Mouse (Mus musculus) midbrain, embryonic 11.5 days (tissue): ENCODE measurements at regions not wholly inside any gene's neighbourhood (a gene's known extent, or its start where the extent isn't known, plus 50 kb on each side); places are given as distances from the start of the nearest gene placed in this dataset.

Experiments used
- ATAC-seq: fragments of 200-750 bp; cut with Nextera tagmentation; 2 replicates; pipeline ENCODE4 v1.8.0; 2017; ENCODE audit warnings: moderate TSS enrichment, moderate library complexity; ENCODE audit not compliant: low FRiP score
- DNase-seq: peaks from one replicate; pipeline ENCODE4 v3.0.0; 2015; ENCODE audit warnings: low spot score; ENCODE audit errors: missing footprints
- H3K27ac ChIP-seq: fragments of 300-500 bp; sonication (generic); 2 replicates; pipeline ENCODE4 v1.5.1; 2014; ENCODE audit warnings: low read depth, low read length
- H3K27me3 ChIP-seq: fragments of 300-500 bp; sonication (generic); 2 replicates; pipeline ENCODE4 v1.6.1; 2014; ENCODE audit warnings: mild to moderate bottlenecking, low read length, moderate library complexity, mixed read lengths; ENCODE audit not compliant: control insufficient read depth, insufficient read depth
- H3K36me3 ChIP-seq: fragments of 300-500 bp; sonication (generic); 2 replicates; pipeline ENCODE4 v1.6.1; 2014; ENCODE audit warnings: mild to moderate bottlenecking, low read length, moderate library complexity, mixed read lengths; ENCODE audit not compliant: control insufficient read depth, insufficient read depth
- H3K4me1 ChIP-seq: fragments of 300-500 bp; sonication (generic); 2 replicates; pipeline ENCODE4 v1.6.1; 2014; ENCODE audit warnings: low read length; ENCODE audit not compliant: control insufficient read depth, insufficient read depth
- H3K4me2 ChIP-seq: fragments of 300-500 bp; sonication (generic); 2 replicates; pipeline ENCODE4 v1.6.1; 2014; ENCODE audit warnings: mild to moderate bottlenecking, moderate library complexity
- H3K4me3 ChIP-seq: fragments of 300-500 bp; sonication (generic); 2 replicates; pipeline ENCODE4 v1.5.1; 2014; ENCODE audit warnings: low read depth, low read length
- H3K9ac ChIP-seq: fragments of 300-500 bp; sonication (generic); 2 replicates; pipeline ENCODE4 v1.6.1; 2014; ENCODE audit warnings: low read length
- H3K9me3 ChIP-seq: fragments of 300-500 bp; sonication (generic); 2 replicates; pipeline ENCODE4 v1.6.1; 2016; ENCODE audit warnings: low read length; ENCODE audit not compliant: control insufficient read depth
- WGBS: fragments of 180-500 bp; shearing (Covaris S2); extraction: QIAGEN DNeasy Blood & Tissue Kit; methylation state at CpG from one replicate; pipeline ENCODE4 v1.1.7; 2014; 5-methylcytosine and 5-hydroxymethylcytosine counted together

GRCm38 (mm10) chr1:71953292-71953691 lies 258.8 kb downstream of the Mreg start:
- no peak overlapping the region for H3K27ac ChIP-seq
- H3K9me3 ChIP-seq = no peaks in the 10 kb centered on the region
- H3K9ac ChIP-seq = no peak overlapping the region
- H3K4me1 ChIP-seq = no peaks in the 10 kb centered on the region
- H3K4me2 ChIP-seq = no peak overlapping the region
- H3K4me3 ChIP-seq = no peak overlapping the region
- no peak for ATAC-seq
- no peaks in the 10 kb centered on the region for H3K27me3 ChIP-seq
- no peaks in the 10 kb centered on the region for H3K36me3 ChIP-seq
- 77% methylated on average over 6 of the region's 6 CpGs for WGBS
- no peak for DNase-seq

- Histone ChIP-seq H3K9me3 (no peaks in the 10 kb centered on the region), H3K4me1 (no peaks in the 10 kb centered on the region), H3K4me2 (no peak overlapping the region), H3K4me3 (no peak overlapping the region), H3K27ac (no peak overlapping the region), H3K9ac (no peak overlapping the region), H3K27me3 (no peaks in the 10 kb centered on the region), H3K36me3 (no peaks in the 10 kb centered on the region)
- WGBS = 88% methylated on average over 7 of the region's 7 CpGs
- DNase-seq (no peak), ATAC-seq (no peak)
These were observed 262.6 kb downstream of the Mreg start for GRCm38 (mm10) chr1:71949549-71949948.

GRCm38 (mm10) chr1:71948686-71949085 lies 263.4 kb downstream of the Mreg start:
- Histone ChIP-seq H3K9ac (no peak overlapping the region), H3K27me3 (no peaks in the 10 kb centered on the region), H3K4me3 (no peak overlapping the region), H3K36me3 (no peaks in the 10 kb centered on the region), H3K27ac (no peak overlapping the region), H3K9me3 (no peaks in the 10 kb centered on the region), H3K4me1 (no peaks in the 10 kb centered on the region), H3K4me2 (no peak overlapping the region)
- no peak for DNase-seq
- no peak for ATAC-seq
- WGBS = 95% methylated on average over 4 of the region's 4 CpGs

DNA sequence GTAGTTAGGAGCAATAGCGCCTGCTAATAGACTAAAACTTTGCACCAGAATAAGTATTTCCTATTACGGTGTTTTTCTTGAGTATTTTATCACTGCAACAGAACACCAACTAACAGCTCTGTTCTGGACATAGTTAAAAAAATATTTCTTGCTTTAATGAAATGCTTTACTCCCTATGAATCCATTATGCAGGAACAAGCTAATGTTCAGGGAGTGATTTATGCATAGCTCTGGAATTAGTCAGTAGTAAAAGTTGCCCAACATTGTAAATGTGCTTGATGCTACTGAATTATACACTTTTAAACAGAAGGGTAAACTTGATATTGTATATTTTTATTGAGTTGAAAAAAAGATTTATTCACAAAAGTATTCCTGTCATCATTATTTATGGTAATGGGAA lies 264.6 kb downstream of the Mreg start:
- Histone ChIP-seq H3K9me3 (no peaks in the 10 kb centered on the region), H3K27me3 (no peaks in the 10 kb centered on the region), H3K4me2 (no peak overlapping the region), H3K9ac (no peak overlapping the region), H3K4me3 (no peak overlapping the region), H3K36me3 (no peaks in the 10 kb centered on the region), H3K27ac (no peak overlapping the region), H3K4me1 (no peaks in the 10 kb centered on the region)
- 95% methylated on average over 2 of the region's 2 CpGs for WGBS
- DNase-seq = no peak
- ATAC-seq = no peak

- no peak overlapping the region for H3K27ac ChIP-seq
- DNase-seq = no peak
- H3K36me3 ChIP-seq = no peaks in the 10 kb centered on the region
- H3K9ac ChIP-seq = no peak overlapping the region
- no peaks in the 10 kb centered on the region for H3K4me1 ChIP-seq
- H3K4me2 ChIP-seq = no peak overlapping the region
- H3K9me3 ChIP-seq = no peaks in the 10 kb centered on the region
- no peak for ATAC-seq
- H3K27me3 ChIP-seq = no peaks in the 10 kb centered on the region
- H3K4me3 ChIP-seq = no peak overlapping the region
- 76% methylated on average over 2 of the region's 2 CpGs for WGBS
These were observed 265.2 kb downstream of the Mreg start for GRCm38 (mm10) chr1:71946911-71947310.

GRCm38 (mm10) chr1:71945070-71945469 lies 267.0 kb downstream of the Mreg start:
- Histone ChIP-seq H3K27me3 (no peaks in the 10 kb centered on the region), H3K4me1 (no peaks in the 10 kb centered on the region), H3K9me3 (no peaks in the 10 kb centered on the region), H3K27ac (no peak overlapping the region), H3K4me2 (no peak overlapping the region), H3K4me3 (no peak overlapping the region), H3K9ac (no peak overlapping the region), H3K36me3 (no peaks in the 10 kb centered on the region)
- no peak for ATAC-seq
- WGBS = 91% methylated on average over 6 of the region's 6 CpGs
- no peak for DNase-seq

DNA sequence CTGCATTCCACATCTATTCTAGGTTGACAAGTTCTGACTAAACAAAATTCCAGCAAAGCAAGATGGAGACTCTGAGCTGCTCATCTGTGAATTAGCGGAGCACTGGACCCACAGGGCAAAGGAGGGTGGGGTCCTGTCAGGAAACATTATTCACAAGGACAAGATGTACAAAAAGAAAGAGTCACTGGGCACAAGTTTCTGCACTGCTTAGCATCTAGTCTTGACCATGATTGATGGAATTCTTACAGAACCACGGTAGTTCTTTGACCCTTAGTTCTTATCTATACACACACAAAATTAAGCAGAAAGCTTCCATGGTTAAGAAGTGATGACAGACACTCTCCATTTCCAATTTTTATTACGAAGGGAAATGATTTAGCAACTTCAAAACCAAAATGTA lies 267.6 kb downstream of the Mreg start:
- DNase-seq (no peak), ATAC-seq (no peak)
- Histone ChIP-seq H3K9me3 (no peaks in the 10 kb centered on the region), H3K4me3 (no peak overlapping the region), H3K36me3 (no peaks in the 10 kb centered on the region), H3K4me1 (no peaks in the 10 kb centered on the region), H3K4me2 (no peak overlapping the region), H3K27ac (no peak overlapping the region), H3K9ac (no peak overlapping the region), H3K27me3 (no peaks in the 10 kb centered on the region)
- WGBS = 90% methylated on average over 3 of the region's 3 CpGs

DNA sequence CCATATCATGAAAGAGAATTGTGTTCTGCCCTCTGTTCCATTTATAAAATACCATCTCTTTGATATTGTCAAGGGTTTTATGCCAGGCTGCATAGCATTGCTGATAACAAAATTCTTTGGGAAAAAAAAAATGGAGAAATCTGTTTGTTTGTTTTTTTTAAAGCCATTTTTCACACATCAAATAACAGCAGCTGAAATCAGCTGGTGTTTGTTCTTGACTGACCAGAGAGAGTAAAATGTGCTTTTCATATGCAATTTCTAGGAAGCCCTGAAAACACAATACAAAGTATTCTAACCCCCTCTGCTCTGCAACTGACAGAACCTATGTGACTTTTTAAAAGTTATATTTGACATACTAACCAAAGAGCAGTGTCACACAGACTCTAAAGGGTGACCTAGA lies 270.0 kb downstream of the Mreg start:
- Histone ChIP-seq H3K4me2 (no peak overlapping the region), H3K27me3 (no peaks in the 10 kb centered on the region), H3K4me1 (no peaks in the 10 kb centered on the region), H3K4me3 (no peak overlapping the region), H3K27ac (no peak overlapping the region), H3K9ac (no peak overlapping the region), H3K36me3 (no peaks in the 10 kb centered on the region), H3K9me3 (no peaks in the 10 kb centered on the region)
- ATAC-seq = no peak
- no peak for DNase-seq

DNA sequence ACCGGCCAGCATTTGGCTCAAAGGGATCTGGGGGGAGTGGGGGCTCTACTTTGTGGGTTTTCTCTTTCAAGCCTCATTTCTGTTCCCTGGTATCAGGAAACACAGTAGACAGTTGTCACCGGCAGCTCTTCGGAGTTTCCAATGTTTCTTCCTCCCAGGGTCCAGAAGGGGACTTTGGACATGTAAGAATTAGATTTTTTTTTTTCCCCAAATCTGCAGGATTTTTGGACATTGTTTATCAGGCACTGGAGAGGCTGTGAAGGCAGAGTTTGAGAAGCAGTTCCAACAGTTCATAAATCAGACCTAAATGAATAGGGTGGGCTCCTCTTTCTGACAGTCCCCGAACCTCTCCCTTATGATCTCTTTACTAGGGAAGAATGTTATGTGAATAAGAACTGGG lies 270.4 kb downstream of the Mreg start:
- H3K27me3 ChIP-seq = no peaks in the 10 kb centered on the region
- no peak overlapping the region for H3K4me2 ChIP-seq
- DNase-seq (no peak), ATAC-seq (no peak)
- H3K4me1 ChIP-seq = no peaks in the 10 kb centered on the region
- H3K36me3 ChIP-seq = no peaks in the 10 kb centered on the region
- H3K9me3 ChIP-seq = no peaks in the 10 kb centered on the region
- H3K27ac ChIP-seq = no peak overlapping the region
- 68% methylated on average over 4 of the region's 4 CpGs for WGBS
- H3K4me3 ChIP-seq = no peak overlapping the region
- H3K9ac ChIP-seq = no peak overlapping the region

DNA sequence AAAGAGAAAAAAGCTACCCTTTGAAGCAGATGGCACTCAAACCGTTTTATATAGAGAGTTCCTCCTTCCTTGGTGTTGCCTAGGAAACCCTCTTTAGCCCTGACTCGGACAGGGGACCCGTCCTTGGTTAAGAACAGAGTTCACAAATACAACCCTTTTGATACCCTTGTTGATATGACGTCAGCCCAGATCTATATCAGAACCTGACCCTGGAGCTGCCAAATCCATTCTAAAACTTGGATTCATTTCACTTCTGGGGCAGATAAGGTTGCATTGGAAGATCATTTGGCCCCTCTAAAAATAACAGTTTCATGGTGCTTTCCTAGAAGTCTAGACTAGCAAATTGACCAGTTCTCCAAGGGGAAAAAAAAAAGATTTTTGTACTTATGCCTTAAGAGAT lies 271.2 kb downstream of the Mreg start:
- no peaks in the 10 kb centered on the region for H3K4me1 ChIP-seq
- H3K9ac ChIP-seq = no peak overlapping the region
- no peaks in the 10 kb centered on the region for H3K9me3 ChIP-seq
- H3K36me3 ChIP-seq = no peaks in the 10 kb centered on the region
- no peak for ATAC-seq
- H3K27me3 ChIP-seq = no peaks in the 10 kb centered on the region
- H3K4me2 ChIP-seq = no peak overlapping the region
- no peak for DNase-seq
- no peak overlapping the region for H3K27ac ChIP-seq
- 38% methylated on average over 4 of the region's 4 CpGs for WGBS
- no peak overlapping the region for H3K4me3 ChIP-seq
